Mouse (Mus musculus) lung, adult 2 months (tissue): ENCODE results near the gene Rtn4rl1.

ENCODE experiments used
- CTCF ChIP-seq: fragments of 200-500 bp; IDR thresholded peaks from 2 replicates; pipeline ENCODE4 v1.5.1; 2011; ENCODE audit warnings: mild to moderate bottlenecking, low read length, control low read depth; ENCODE audit not compliant: insufficient read depth
- POLR2A ChIP-seq: fragments of 200-500 bp; IDR thresholded peaks from 2 replicates; pipeline ENCODE4 v1.6.1; 2011; ENCODE audit warnings: low read depth, mild to moderate bottlenecking, control low read depth, low read length, borderline replicate concordance; ENCODE audit errors: extremely low read depth

- TF ChIP-seq CTCF (no peak), POLR2A (no peak)
Observed at GRCm38 (mm10) chr11:75190905-75191441, 2.6 kb upstream of the Rtn4rl1 start, which contains the start of gene Dph1.
